Mouse (Mus musculus) midbrain, embryonic 15.5 days (tissue): Measurements from ENCODE around the gene Tex14. TPM values are rescaled to one million over a fixed set of nuclear protein-coding genes. Genes with fewer than 3 reads are reported as not detected.

Experiments used
- ATAC-seq: fragments of 200-750 bp; cut with Nextera tagmentation; replicated peaks from 2 replicates; pipeline ENCODE4 v1.8.0; 2017; ENCODE audit warnings: moderate TSS enrichment
- H3K27ac ChIP-seq: fragments of 300-500 bp; sonication (generic); 2 replicates; pipeline ENCODE4 v1.5.1; 2015; ENCODE audit warnings: mild to moderate bottlenecking, inconsistent platforms
- H3K27me3 ChIP-seq: fragments of 300-500 bp; sonication (generic); replicated peaks from 2 replicates; pipeline ENCODE4 v1.6.1; 2015; ENCODE audit warnings: inconsistent platforms
- H3K36me3 ChIP-seq: fragments of 300-500 bp; sonication (generic); replicated peaks from 2 replicates; pipeline ENCODE4 v1.6.1; 2015; ENCODE audit warnings: inconsistent platforms
- H3K4me1 ChIP-seq: fragments of 300-500 bp; sonication (generic); 2 replicates; pipeline ENCODE4 v1.6.1; 2015; ENCODE audit warnings: inconsistent platforms
- H3K4me2 ChIP-seq: fragments of 300-500 bp; sonication (generic); 2 replicates; pipeline ENCODE4 v1.6.1; 2015; ENCODE audit warnings: inconsistent platforms, mild to moderate bottlenecking, moderate library complexity
- H3K4me3 ChIP-seq: fragments of 300-500 bp; sonication (generic); 2 replicates; pipeline ENCODE4 v1.5.1; 2015; ENCODE audit warnings: mild to moderate bottlenecking, inconsistent platforms
- H3K9ac ChIP-seq: fragments of 300-500 bp; sonication (generic); 2 replicates; pipeline ENCODE4 v1.6.1; 2015; ENCODE audit warnings: mild to moderate bottlenecking, inconsistent platforms
- H3K9me3 ChIP-seq: fragments of 300-500 bp; sonication (generic); 2 replicates; pipeline ENCODE4 v1.6.1; 2016; ENCODE audit warnings: inconsistent platforms
- WGBS: fragments of 180-500 bp; shearing (Covaris S2); methylation state at CpG from one replicate; pipeline ENCODE4 v1.1.7; 2015; ENCODE audit warnings: mixed read lengths; 5-methylcytosine and 5-hydroxymethylcytosine counted together
- polyA plus RNA-seq: library from polyadenylated mRNA; unstranded; fragments of >200 nt; fragmentation: Nextera tagmentation; extraction: Ambion mirVana; gene quantifications from 2 replicates; pipeline ENCODE4 v1.2.1, GENCODE M21; 2015

Gene Tex14
- polyA plus RNA-seq, 1 experiment from 2014 or later: 0.28 TPM

- Histone ChIP-seq H3K9me3 (no peaks in the 10 kb centered on the region), H3K9ac (no peak overlapping the region), H3K4me2 (no peak overlapping the region), H3K4me1 (peaks cover 9% of the 10 kb centered on the region), H3K27ac (no peak overlapping the region), H3K4me3 (no peak overlapping the region), H3K27me3 (no peaks in the 10 kb centered on the region), H3K36me3 (no peaks in the 10 kb centered on the region)
- no peak for ATAC-seq
- WGBS: 86% methylated on average over 10 of the region's 10 CpGs
Observed at GRCm38 (mm10) chr11:87584711-87585505, 180.0 kb downstream of the Tex14 start.

GRCm38 (mm10) chr11:87587211-87587874 is 182.5 kb downstream of the Tex14 start:
- no peak for ATAC-seq
- WGBS: 92% methylated on average over 5 of the region's 5 CpGs

GRCm38 (mm10) chr11:87589605-87590004 is 184.7 kb downstream of the Tex14 start:
- no peaks in the 10 kb centered on the region for H3K27me3 ChIP-seq
- WGBS: 93% methylated on average over 8 of the region's 8 CpGs
- H3K4me1 ChIP-seq: peaks cover 42% of the 10 kb centered on the region
- ATAC-seq: no peak
- no peaks in the 10 kb centered on the region for H3K36me3 ChIP-seq
- H3K9ac ChIP-seq: no peak overlapping the region
- H3K4me3 ChIP-seq: no peak overlapping the region
- no peak overlapping the region for H3K4me2 ChIP-seq
- H3K9me3 ChIP-seq: no peaks in the 10 kb centered on the region
- no peak overlapping the region for H3K27ac ChIP-seq

More at GRCm38 (mm10) chr11:87587211-87587874, 182.5 kb downstream of the Tex14 start:
- Histone ChIP-seq H3K4me1 (peaks cover 20% of the 10 kb centered on the region), H3K4me3 (no peak overlapping the region), H3K36me3 (no peaks in the 10 kb centered on the region), H3K4me2 (no peak overlapping the region), H3K27ac (no peak overlapping the region), H3K9ac (no peak overlapping the region), H3K27me3 (no peaks in the 10 kb centered on the region), H3K9me3 (no peaks in the 10 kb centered on the region)

- H3K36me3 ChIP-seq: no peaks in the 10 kb centered on the region
- no peak for ATAC-seq
- peak overlapping the region; percentile 72 for H3K4me3 ChIP-seq
- H3K4me1 ChIP-seq: peaks cover 49% of the 10 kb centered on the region
- WGBS: 3% methylated on average over 25 of the region's 25 CpGs
- peak overlapping the region; percentile 88 for H3K27ac ChIP-seq
- no peaks in the 10 kb centered on the region for H3K9me3 ChIP-seq
- no peaks in the 10 kb centered on the region for H3K27me3 ChIP-seq
- peak overlapping the region; percentile 86 for H3K4me2 ChIP-seq
- peak overlapping the region; percentile 82 for H3K9ac ChIP-seq
Observed at GRCm38 (mm10) chr11:87590841-87591525, 186.1 kb downstream of the Tex14 start.

GRCm38 (mm10) chr11:87591526-87592353 is 186.9 kb downstream of the Tex14 start, which contains the start of gene Mtmr4:
Gene Mtmr4, plus strand, starts transcription at chr11:87592162.
- Histone ChIP-seq H3K9me3 (no peaks in the 10 kb centered on the region), H3K4me3 (peak within 1 kb of the TSS; percentile 72), H3K27me3 (no peaks in the 10 kb centered on the region), H3K9ac (peak within 1 kb of the TSS; percentile 82), H3K4me1 (peaks cover 53% of the 10 kb centered on the region), H3K27ac (peak within 1 kb of the TSS; percentile 90), H3K4me2 (peak within 1 kb of the TSS; percentile 86), H3K36me3 (no peaks in the 10 kb centered on the region)
- peak; percentile 99 for ATAC-seq
- under 1% methylated on average over 61 of the region's 61 CpGs for WGBS

GRCm38 (mm10) chr11:87592354-87592695 is 187.5 kb downstream of the Tex14 start:
- H3K36me3 ChIP-seq: peaks cover under 1% of the 10 kb centered on the region; the same call in 1 of the 2 replicates
- peaks cover 59% of the 10 kb centered on the region for H3K4me1 ChIP-seq
- H3K9ac ChIP-seq: peak overlapping the region; percentile 81
- ATAC-seq: no peak; the same call in 1 of the 2 replicates
- H3K4me2 ChIP-seq: peak overlapping the region; percentile 78
- peak overlapping the region; percentile 72 for H3K4me3 ChIP-seq
- WGBS: under 1% methylated on average over 15 of the region's 15 CpGs
- no peaks in the 10 kb centered on the region for H3K9me3 ChIP-seq
- peak overlapping the region; percentile 90 for H3K27ac ChIP-seq
- H3K27me3 ChIP-seq: no peaks in the 10 kb centered on the region

- peak overlapping the region; percentile 78 for H3K4me2 ChIP-seq
- H3K9me3 ChIP-seq: no peaks in the 10 kb centered on the region
- H3K27me3 ChIP-seq: no peaks in the 10 kb centered on the region
- WGBS: 35% methylated on average over 13 of the region's 13 CpGs
- H3K4me3 ChIP-seq: peak overlapping the region; percentile 72
- peak overlapping the region; percentile 81 for H3K9ac ChIP-seq
- peak overlapping the region; percentile 90 for H3K27ac ChIP-seq
- peaks cover 64% of the 10 kb centered on the region for H3K4me1 ChIP-seq
- H3K36me3 ChIP-seq: peaks cover 7% of the 10 kb centered on the region; the same call in 1 of the 2 replicates
- ATAC-seq: no peak
Observed at GRCm38 (mm10) chr11:87592713-87593598, 188.1 kb downstream of the Tex14 start.

- Histone ChIP-seq H3K4me3 (peak overlapping the region; percentile 72), H3K27ac (peak overlapping the region; percentile 79), H3K36me3 (peaks cover 29% of the 10 kb centered on the region), H3K9me3 (no peaks in the 10 kb centered on the region), H3K4me2 (peak overlapping the region; percentile 70), H3K27me3 (no peaks in the 10 kb centered on the region), H3K4me1 (peaks cover 51% of the 10 kb centered on the region), H3K9ac (peak overlapping the region; percentile 92)
- ATAC-seq: peak; percentile 43
- WGBS: under 1% methylated on average over 31 of the region's 37 CpGs
Observed at GRCm38 (mm10) chr11:87595327-87595841, 190.5 kb downstream of the Tex14 start.

GRCm38 (mm10) chr11:87595976-87596375 is 191.1 kb downstream of the Tex14 start:
- Histone ChIP-seq H3K9ac (peak overlapping the region; percentile 92), H3K4me2 (peak overlapping the region; percentile 70), H3K36me3 (peaks cover 35% of the 10 kb centered on the region), H3K4me3 (peak overlapping the region; percentile 72), H3K27ac (peak overlapping the region; percentile 79), H3K4me1 (peaks cover 45% of the 10 kb centered on the region), H3K27me3 (no peaks in the 10 kb centered on the region), H3K9me3 (no peaks in the 10 kb centered on the region)
- no peak for ATAC-seq
- WGBS: 3% methylated on average over 7 of the region's 7 CpGs

GRCm38 (mm10) chr11:87596492-87596891 is 191.6 kb downstream of the Tex14 start:
- no peaks in the 10 kb centered on the region for H3K27me3 ChIP-seq
- peaks cover 38% of the 10 kb centered on the region for H3K36me3 ChIP-seq
- no peaks in the 10 kb centered on the region for H3K9me3 ChIP-seq
- 24% methylated on average over 2 of the region's 2 CpGs for WGBS
- H3K4me3 ChIP-seq: peak overlapping the region; percentile 72
- peak overlapping the region; percentile 70 for H3K4me2 ChIP-seq
- peak overlapping the region; percentile 92 for H3K9ac ChIP-seq
- H3K4me1 ChIP-seq: peaks cover 45% of the 10 kb centered on the region
- H3K27ac ChIP-seq: peak overlapping the region; percentile 79
- ATAC-seq: no peak
